Mouse (Mus musculus): Measurements from ENCODE around the gene Coro2a. TPM values are rescaled to one million over a fixed set of nuclear protein-coding genes. Genes with fewer than 3 reads are reported as not detected.
A peak's percentile ranks its signal among the peaks of the same experiment; 100 is the strongest.

Coro2a gene
- polyA plus RNA-seq, 2 experiments: 2.2 to 3.2 TPM

- Histone ChIP-seq H3K4me2 (replicated peaks; ENCODE audit: low read depth, low read length, severe bottlenecking) (no peak overlapping the region), H3K4me1 (ENCODE audit: control insufficient read depth, insufficient read depth, low read length) (no peaks in the 10 kb centered on the region), H3K27me3 (ENCODE audit: control insufficient read depth, insufficient read depth, low read length) (peaks cover 5% of the 10 kb centered on the region; the same call in 1 of the 2 replicates), H3K9me3 (ENCODE audit: control insufficient read depth, low read length) (no peaks in the 10 kb centered on the region), H3K9ac (ENCODE audit: low read depth, low read length, severe bottlenecking) (no peak overlapping the region), H3K27ac (replicated peaks; ENCODE audit: low read depth, low read length) (no peak overlapping the region), H3K36me3 (ENCODE audit: control insufficient read depth, insufficient read depth, low read length) (peaks cover 56% of the 10 kb centered on the region), H3K4me3 (replicated peaks; ENCODE audit: low read length) (no peak overlapping the region)
- WGBS: 80% methylated on average over 16 of the region's 16 CpGs
- no peak for ATAC-seq (ENCODE audit: low FRiP score, low read depth)
- DNase-seq (ENCODE audit: low spot score): no peak
- TF ChIP-seq POLR2A (IDR thresholded peaks at IDR 0.05; ENCODE audit: borderline replicate concordance, extremely low read depth, insufficient read depth, insufficient read length): no peak
These were observed 99.1 kb downstream of the Coro2a start for GRCm38 (mm10) chr4:46502606-46503502.

- DNase-seq (ENCODE audit: low spot score) (peak; percentile 39), ATAC-seq (ENCODE audit: low FRiP score, low read depth) (no peak)
- 7% methylated on average over 4 of the region's 4 CpGs for WGBS
- H3K36me3 ChIP-seq (ENCODE audit: control insufficient read depth, insufficient read depth, low read length): peaks cover 78% of the 10 kb centered on the region
- no peak for TF ChIP-seq POLR2A (IDR thresholded peaks at IDR 0.05; ENCODE audit: borderline replicate concordance, extremely low read depth, insufficient read depth, insufficient read length)
- no peak overlapping the region for H3K9ac ChIP-seq (ENCODE audit: low read depth, low read length, severe bottlenecking)
- no peaks in the 10 kb centered on the region for H3K4me1 ChIP-seq (ENCODE audit: control insufficient read depth, insufficient read depth, low read length)
- no peak overlapping the region for H3K27ac ChIP-seq (replicated peaks; ENCODE audit: low read depth, low read length)
- no peaks in the 10 kb centered on the region for H3K27me3 ChIP-seq (ENCODE audit: control insufficient read depth, insufficient read depth, low read length)
- H3K4me2 ChIP-seq (replicated peaks; ENCODE audit: low read depth, low read length, severe bottlenecking): no peak overlapping the region
- H3K9me3 ChIP-seq (ENCODE audit: control insufficient read depth, low read length): no peaks in the 10 kb centered on the region
- no peak overlapping the region for H3K4me3 ChIP-seq (replicated peaks; ENCODE audit: low read length)
These were observed 103.0 kb downstream of the Coro2a start for GRCm38 (mm10) chr4:46498976-46499375.

GRCm38 (mm10) chr4:46498511-46498910 is 103.5 kb downstream of the Coro2a start:
- ATAC-seq (ENCODE audit: low FRiP score, low read depth) (no peak), DNase-seq (ENCODE audit: low spot score) (no peak)
- H3K27me3 ChIP-seq (ENCODE audit: control insufficient read depth, insufficient read depth, low read length): no peaks in the 10 kb centered on the region
- H3K36me3 ChIP-seq (ENCODE audit: control insufficient read depth, insufficient read depth, low read length): peaks cover 79% of the 10 kb centered on the region
- H3K9ac ChIP-seq (ENCODE audit: low read depth, low read length, severe bottlenecking): no peak overlapping the region
- no peak overlapping the region for H3K4me3 ChIP-seq (replicated peaks; ENCODE audit: low read length)
- TF ChIP-seq POLR2A (IDR thresholded peaks at IDR 0.05; ENCODE audit: borderline replicate concordance, extremely low read depth, insufficient read depth, insufficient read length): no peak
- WGBS: 78% methylated on average over 3 of the region's 3 CpGs
- no peaks in the 10 kb centered on the region for H3K9me3 ChIP-seq (ENCODE audit: control insufficient read depth, low read length)
- H3K4me1 ChIP-seq (ENCODE audit: control insufficient read depth, insufficient read depth, low read length): no peaks in the 10 kb centered on the region
- H3K4me2 ChIP-seq (replicated peaks; ENCODE audit: low read depth, low read length, severe bottlenecking): no peak overlapping the region
- no peak overlapping the region for H3K27ac ChIP-seq (replicated peaks; ENCODE audit: low read depth, low read length)

GRCm38 (mm10) chr4:46497286-46497892 is 104.6 kb downstream of the Coro2a start:
- TF ChIP-seq POLR2A (IDR thresholded peaks at IDR 0.05; ENCODE audit: borderline replicate concordance, extremely low read depth, insufficient read depth, insufficient read length): no peak
- ATAC-seq (ENCODE audit: low FRiP score, low read depth): no peak
- Histone ChIP-seq H3K9ac (ENCODE audit: low read depth, low read length, severe bottlenecking) (no peak overlapping the region), H3K36me3 (ENCODE audit: control insufficient read depth, insufficient read depth, low read length) (peaks cover 80% of the 10 kb centered on the region), H3K4me2 (replicated peaks; ENCODE audit: low read depth, low read length, severe bottlenecking) (no peak overlapping the region), H3K4me3 (replicated peaks; ENCODE audit: low read length) (no peak overlapping the region), H3K27me3 (ENCODE audit: control insufficient read depth, insufficient read depth, low read length) (no peaks in the 10 kb centered on the region), H3K27ac (replicated peaks; ENCODE audit: low read depth, low read length) (no peak overlapping the region), H3K9me3 (ENCODE audit: control insufficient read depth, low read length) (no peaks in the 10 kb centered on the region), H3K4me1 (ENCODE audit: control insufficient read depth, insufficient read depth, low read length) (no peaks in the 10 kb centered on the region)
- DNase-seq (ENCODE audit: low spot score): peak; percentile 44
- WGBS: 40% methylated on average over 4 of the region's 4 CpGs

- H3K4me1 ChIP-seq (ENCODE audit: control insufficient read depth, insufficient read depth, low read length): no peaks in the 10 kb centered on the region
- DNase-seq (ENCODE audit: low spot score) (no peak), ATAC-seq (ENCODE audit: low FRiP score, low read depth) (no peak)
- WGBS: 82% methylated on average over 12 of the region's 12 CpGs
- H3K4me2 ChIP-seq (replicated peaks; ENCODE audit: low read depth, low read length, severe bottlenecking): no peak overlapping the region
- H3K36me3 ChIP-seq (ENCODE audit: control insufficient read depth, insufficient read depth, low read length): peaks cover 64% of the 10 kb centered on the region
- H3K9ac ChIP-seq (ENCODE audit: low read depth, low read length, severe bottlenecking): no peak overlapping the region
- TF ChIP-seq POLR2A (IDR thresholded peaks at IDR 0.05; ENCODE audit: borderline replicate concordance, extremely low read depth, insufficient read depth, insufficient read length): no peak
- no peak overlapping the region for H3K4me3 ChIP-seq (replicated peaks; ENCODE audit: low read length)
- no peak overlapping the region for H3K27ac ChIP-seq (replicated peaks; ENCODE audit: low read depth, low read length)
- H3K27me3 ChIP-seq (ENCODE audit: control insufficient read depth, insufficient read depth, low read length): no peaks in the 10 kb centered on the region
- no peaks in the 10 kb centered on the region for H3K9me3 ChIP-seq (ENCODE audit: control insufficient read depth, low read length)
These were observed 106.5 kb downstream of the Coro2a start for GRCm38 (mm10) chr4:46495543-46495942.

Measured in limb, embryonic 14.5 days (tissue).